Mouse (Mus musculus): ENCODE data around the gene Kri1. TPM values are rescaled to one million over a fixed set of nuclear protein-coding genes. Genes with fewer than 3 reads are reported as not detected.
"Not testable (repeated sequence)": the region's sequence is repeated elsewhere in the genome, so short reads cannot be mapped to it uniquely, and the experiment has no call there.

The Kri1 gene
- polyA plus RNA-seq, 1 experiment = 22.0 TPM

DNA sequence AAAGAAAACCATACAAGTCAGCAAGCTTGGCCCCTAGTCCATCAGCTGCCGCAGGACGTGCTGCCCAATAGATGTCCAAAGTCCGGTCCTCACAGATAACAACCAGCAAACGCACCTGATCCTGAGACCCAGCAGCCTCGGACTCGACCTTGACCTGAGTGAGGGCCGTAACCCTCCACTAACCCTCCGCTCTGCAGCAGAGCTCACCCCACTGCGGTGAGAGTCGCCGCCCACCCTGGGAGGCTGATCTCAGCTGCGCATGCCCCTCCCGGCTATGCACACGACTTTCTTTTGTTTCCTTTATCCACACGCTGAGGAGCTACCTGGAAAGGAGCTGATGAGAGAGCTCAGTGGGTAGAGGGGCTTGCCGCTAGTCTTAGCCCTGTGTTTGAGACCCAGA, 60.4 kb downstream of the Kri1 start:
- 10% methylated on average over 16 of the region's 16 CpGs for WGBS
- DNase-seq (ENCODE audit: low read depth, low spot score) = no peak

DNA sequence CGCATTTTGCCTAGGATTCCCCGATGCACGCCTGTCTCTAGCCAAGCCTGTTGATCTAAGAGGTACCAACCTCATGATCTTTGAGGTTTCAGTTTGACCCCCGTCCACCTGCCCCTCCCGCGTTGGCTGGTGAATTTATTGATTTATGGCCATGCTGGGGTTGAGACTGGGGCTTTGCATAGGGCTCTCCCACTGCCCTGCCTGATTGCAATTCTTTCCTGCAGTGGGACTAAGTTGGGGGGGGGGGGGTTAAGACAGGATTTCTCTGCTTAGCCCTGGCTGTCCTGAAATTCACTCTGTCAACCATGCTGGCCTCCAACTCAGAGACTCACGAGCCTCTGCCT, 62.4 kb downstream of the Kri1 start:
- DNase-seq (ENCODE audit: low read depth, low spot score) = no peak
- 4% methylated on average over 7 of the region's 7 CpGs for WGBS

DNA sequence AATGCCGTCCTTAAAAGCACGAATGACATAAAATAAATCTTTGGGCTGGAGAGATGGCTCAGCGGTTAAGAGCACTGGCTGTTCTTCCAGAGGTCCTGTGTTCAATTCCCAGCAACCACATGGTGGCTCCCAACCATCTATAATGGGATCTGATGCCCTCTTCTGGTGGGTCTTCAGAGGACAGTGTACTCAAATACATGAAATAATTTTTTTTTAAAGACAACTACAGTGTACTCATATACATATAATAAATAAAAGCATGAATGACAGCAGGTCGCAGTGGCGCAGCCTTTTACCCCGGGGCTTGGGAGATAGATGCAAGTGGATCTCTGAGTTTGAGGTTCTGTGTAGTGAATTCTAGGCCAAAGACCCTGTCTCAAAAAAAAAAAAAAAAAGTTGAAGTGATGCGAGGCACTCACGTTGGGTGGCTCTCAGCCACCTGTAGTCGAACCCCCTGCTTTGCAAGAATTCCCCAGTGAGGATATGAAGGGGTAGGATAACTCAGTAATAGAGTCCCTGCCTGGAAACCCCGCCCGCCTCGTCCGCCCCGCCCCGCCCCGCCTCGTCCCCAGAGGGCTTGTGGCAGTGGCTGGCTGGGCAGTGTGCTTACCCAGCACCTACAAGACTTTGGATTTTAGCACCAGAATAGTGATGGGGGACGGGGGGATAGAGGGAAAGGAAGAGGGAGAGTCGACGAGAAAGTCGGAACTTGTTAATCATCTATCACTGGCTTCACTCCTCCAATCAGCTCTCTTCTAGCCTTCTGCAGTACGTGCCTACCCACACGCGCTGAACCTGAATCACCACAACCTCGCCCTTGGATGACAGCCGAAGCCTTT, 63.0 kb downstream of the Kri1 start:
- DNase-seq (ENCODE audit: low read depth, low spot score) = no peak
- WGBS = 17% methylated on average over 26 of the region's 26 CpGs

DNA sequence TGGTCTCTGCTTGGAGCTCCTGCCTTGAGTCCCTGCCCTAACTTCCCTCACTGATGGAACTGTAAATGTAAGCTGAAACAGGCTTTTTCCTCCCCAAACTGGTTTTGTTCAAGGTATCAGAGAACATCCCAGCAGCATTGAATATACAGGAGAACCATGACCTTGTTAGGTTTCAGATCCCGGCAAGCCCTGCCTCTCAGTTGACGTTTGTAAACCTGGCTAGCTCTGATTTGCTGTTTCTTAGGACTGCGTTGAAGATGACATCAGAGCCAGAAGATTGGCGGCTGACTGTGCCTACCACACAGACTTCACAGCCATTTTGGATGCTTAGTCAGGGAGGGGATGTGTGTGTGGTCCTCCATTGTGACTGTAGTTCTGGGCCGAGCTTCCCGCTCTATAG, 63.9 kb downstream of the Kri1 start:
- WGBS = 97% methylated on average over 6 of the region's 6 CpGs
- DNase-seq (ENCODE audit: low read depth, low spot score) = no peak

- 44% methylated on average over 2 of the region's 2 CpGs for WGBS
- not testable (repeated sequence) for DNase-seq (ENCODE audit: low read depth, low spot score)
Observed at GRCm38 (mm10) chr9:21223490-21223889, 64.3 kb downstream of the Kri1 start.

Other genes starting within 250 kb of the Kri1 start
- 0.21 and 1.7 TPM in 2 replicates for gene Zglp1, start 220.9 kb downstream of the Kri1 start, polyA plus RNA-seq (2012; rRNA removed)
- 0.38 and 0.60 TPM in 2 replicates for gene Gm49373, start 214.9 kb downstream of the Kri1 start, polyA plus RNA-seq (2012; rRNA removed)
- 36.7 and 37.6 TPM in 2 replicates for gene Fdx1l, start 214.4 kb downstream of the Kri1 start, polyA plus RNA-seq (2012; rRNA removed)
- gene Gm38431, start 196.0 kb downstream of the Kri1 start, polyA plus RNA-seq (2012; rRNA removed) = 3.1 and 3.6 TPM in 2 replicates
- 62.4 and 99.9 TPM in 2 replicates for gene Raver1, start 196.0 kb downstream of the Kri1 start, polyA plus RNA-seq (2012; rRNA removed)
- gene Tyk2, start 156.7 kb downstream of the Kri1 start, polyA plus RNA-seq (2012; rRNA removed) = 22.6 and 32.3 TPM in 2 replicates
- gene Cdc37, start 138.0 kb downstream of the Kri1 start, polyA plus RNA-seq (2012; rRNA removed) = 45.8 and 46.1 TPM in 2 replicates
- gene Pde4a, start 122.3 kb downstream of the Kri1 start, polyA plus RNA-seq (2012; rRNA removed) = 2.8 and 3.9 TPM in 2 replicates
- 49.2 and 62.6 TPM in 2 replicates for gene Keap1, start 48.6 kb downstream of the Kri1 start, polyA plus RNA-seq (2012; rRNA removed)
- not detected in 2 replicates for gene S1pr5, start 39.5 kb downstream of the Kri1 start, polyA plus RNA-seq (2012; rRNA removed)
- 93.2 and 106 TPM in 2 replicates for gene Atg4d, start 22.7 kb downstream of the Kri1 start, polyA plus RNA-seq (2012; rRNA removed)
- gene Cdkn2d, start 3.4 kb upstream of the Kri1 start, polyA plus RNA-seq (2012; rRNA removed) = 23.6 and 28.9 TPM in 2 replicates
- 95.6 and 122 TPM in 2 replicates for gene Ap1m2, start 24.4 kb upstream of the Kri1 start, polyA plus RNA-seq (2012; rRNA removed)
- gene Slc44a2, start 32.7 kb upstream of the Kri1 start, polyA plus RNA-seq (2012; rRNA removed) = 17.5 and 24.1 TPM in 2 replicates
- gene Ilf3, start 79.9 kb upstream of the Kri1 start, polyA plus RNA-seq (2012; rRNA removed) = 31.1 and 33.9 TPM in 2 replicates
- gene Qtrt1, start 123.9 kb upstream of the Kri1 start, polyA plus RNA-seq (2012; rRNA removed) = 35.5 and 42.5 TPM in 2 replicates
- gene Dnm2, start 136.9 kb upstream of the Kri1 start, polyA plus RNA-seq (2012; rRNA removed) = 161 and 217 TPM in 2 replicates
- gene Tmed1, start 222.3 kb upstream of the Kri1 start, polyA plus RNA-seq (2012; rRNA removed) = 11.6 and 15.5 TPM in 2 replicates
- gene AB124611, start 238.2 kb upstream of the Kri1 start, polyA plus RNA-seq (2012; rRNA removed) = 1.7 and 3.0 TPM in 2 replicates